Mouse (Mus musculus) heart, postnatal 0 days (tissue): Measurements from ENCODE around the gene Ccdc155. TPM values are rescaled to one million over a fixed set of nuclear protein-coding genes. Genes with fewer than 3 reads are reported as not detected.

ENCODE experiments used
- ATAC-seq: fragments of 200-750 bp; cut with Nextera tagmentation; 2 replicates; pipeline ENCODE4 v1.8.0; 2017; ENCODE audit warnings: low read depth, moderate number of reproducible peaks, moderate library complexity; ENCODE audit not compliant: insufficient read depth
- DNase-seq: peaks from one replicate; pipeline ENCODE4 v3.0.0-alpha.2; 2016; ENCODE audit warnings: low spot score
- H3K27ac ChIP-seq: fragments of 300-500 bp; sonication (generic); 2 replicates; pipeline ENCODE4 v1.5.1; 2014; ENCODE audit warnings: low read depth, mild to moderate bottlenecking
- H3K27me3 ChIP-seq: fragments of 300-500 bp; sonication (generic); 2 replicates; pipeline ENCODE4 v1.6.1; 2014; ENCODE audit warnings: low read length, mixed read lengths; ENCODE audit not compliant: control insufficient read depth, insufficient read depth
- H3K36me3 ChIP-seq: fragments of 300-500 bp; sonication (generic); replicated peaks from 2 replicates; pipeline ENCODE4 v1.6.1; 2014; ENCODE audit warnings: low read length, mixed read lengths; ENCODE audit not compliant: control insufficient read depth, insufficient read depth
- H3K4me1 ChIP-seq: fragments of 300-500 bp; sonication (generic); 2 replicates; pipeline ENCODE4 v1.6.1; 2014; ENCODE audit warnings: antibody characterized with exemption; ENCODE audit not compliant: control insufficient read depth, insufficient read depth
- H3K4me2 ChIP-seq: fragments of 300-500 bp; sonication (generic); 2 replicates; pipeline ENCODE4 v1.6.1; 2014; ENCODE audit warnings: low read depth, mild to moderate bottlenecking, low read length, moderate library complexity
- H3K4me3 ChIP-seq: fragments of 300-500 bp; sonication (generic); 2 replicates; pipeline ENCODE4 v1.5.1; 2014; ENCODE audit warnings: low read depth, low read length
- H3K9ac ChIP-seq: fragments of 300-500 bp; sonication (generic); replicated peaks from 2 replicates; pipeline ENCODE4 v1.6.1; 2014; ENCODE audit warnings: low read depth, low read length, mixed read lengths
- H3K9me3 ChIP-seq: fragments of 300-500 bp; sonication (generic); replicated peaks from 2 replicates; pipeline ENCODE4 v1.6.1; 2016; ENCODE audit warnings: low read length; ENCODE audit not compliant: control insufficient read depth
- CTCF ChIP-seq: IDR thresholded peaks from 2 replicates; pipeline ENCODE4 v1.5.1; 2016; ENCODE audit warnings: antibody characterized with exemption, control low read depth, low read depth
- EP300 ChIP-seq: IDR thresholded peaks from 2 replicates; pipeline ENCODE4 v1.6.1; 2016; ENCODE audit warnings: antibody characterized with exemption, low read depth
- WGBS: fragments of 180-500 bp; shearing (Covaris S2); extraction: QIAGEN DNeasy Blood & Tissue Kit; methylation state at CpG from one replicate; pipeline ENCODE4 v1.1.7; 2014; 5-methylcytosine and 5-hydroxymethylcytosine counted together
- polyA plus RNA-seq: library from polyadenylated mRNA; unstranded; fragments of >200 nt; fragmentation: Nextera tagmentation; extraction: Ambion mirVana; gene quantifications from 2 replicates; pipeline ENCODE4 v1.2.1, GENCODE M21; 2015
- total RNA-seq: library from RNA; depleted of rRNA; stranded (reverse); fragments of >200 nt; gene quantifications from 2 replicates; pipeline ENCODE4 v1.2.3, GENCODE M21; 2014; ENCODE audit warnings: low replicate concordance

The Ccdc155 gene
- total and polyA plus RNA-seq, 2 experiments from 2014 or later = 0.14 TPM; not detected in 1

GRCm38 (mm10) chr7:45211070-45211469 lies 6.4 kb upstream of the Ccdc155 start:
- Histone ChIP-seq H3K4me1 (no peaks in the 10 kb centered on the region), H3K9ac (no peak overlapping the region), H3K4me2 (no peak overlapping the region), H3K4me3 (no peak overlapping the region), H3K27ac (no peak overlapping the region), H3K36me3 (no peaks in the 10 kb centered on the region), H3K9me3 (no peaks in the 10 kb centered on the region), H3K27me3 (peaks cover 24% of the 10 kb centered on the region)
- ATAC-seq (no peak), DNase-seq (no peak)
- no peak for TF ChIP-seq CTCF
- no peak for TF ChIP-seq EP300
- 42% methylated on average over 10 of the region's 10 CpGs for whole genome bisulfite sequencing

GRCm38 (mm10) chr7:45208260-45208659 lies 3.6 kb upstream of the Ccdc155 start:
- H3K9ac ChIP-seq = no peak overlapping the region
- ATAC-seq (no peak), DNase-seq (no peak)
- WGBS = 78% methylated on average over 6 of the region's 6 CpGs
- no peak overlapping the region for H3K4me2 ChIP-seq
- no peaks in the 10 kb centered on the region for H3K9me3 ChIP-seq
- peaks cover 5% of the 10 kb centered on the region; the same call in 1 of the 2 replicates for H3K4me1 ChIP-seq
- H3K27me3 ChIP-seq = peaks cover 24% of the 10 kb centered on the region
- H3K36me3 ChIP-seq = no peaks in the 10 kb centered on the region
- H3K27ac ChIP-seq = no peak overlapping the region
- TF ChIP-seq EP300 (no peak), CTCF (no peak)
- no peak overlapping the region for H3K4me3 ChIP-seq

GRCm38 (mm10) chr7:45202654-45203053 lies 2.0 kb downstream of the Ccdc155 start:
- H3K4me2 ChIP-seq = no peak overlapping the region

GRCm38 (mm10) chr7:45198961-45199360 lies 5.7 kb downstream of the Ccdc155 start:
- no peak for ATAC-seq

More at GRCm38 (mm10) chr7:45202654-45203053, 2.0 kb downstream of the Ccdc155 start:
- Histone ChIP-seq H3K36me3 (no peaks in the 10 kb centered on the region), H3K4me3 (no peak overlapping the region), H3K27me3 (no peaks in the 10 kb centered on the region), H3K9me3 (no peaks in the 10 kb centered on the region), H3K27ac (no peak overlapping the region), H3K4me1 (peaks cover 5% of the 10 kb centered on the region; the same call in 1 of the 2 replicates), H3K9ac (no peak overlapping the region)
- DNase-seq = no peak
- 21% methylated on average over 10 of the region's 10 CpGs for WGBS
- ATAC-seq = no peak
- TF ChIP-seq CTCF (no peak), EP300 (no peak)

GRCm38 (mm10) chr7:45198435-45198834 lies 6.3 kb downstream of the Ccdc155 start:
- TF ChIP-seq CTCF (peak; percentile 96), EP300 (no peak)
- Histone ChIP-seq H3K9me3 (no peaks in the 10 kb centered on the region), H3K4me3 (no peak overlapping the region), H3K27ac (no peak overlapping the region), H3K27me3 (peaks cover 4% of the 10 kb centered on the region; the same call in 1 of the 2 replicates), H3K4me2 (no peak overlapping the region), H3K36me3 (no peaks in the 10 kb centered on the region), H3K4me1 (peaks cover 7% of the 10 kb centered on the region; the same call in 1 of the 2 replicates), H3K9ac (no peak overlapping the region)
- WGBS = 5% methylated on average over 5 of the region's 5 CpGs
- peak; percentile 74 for DNase-seq
- ATAC-seq = no peak; the same call in 1 of the 2 replicates

More at GRCm38 (mm10) chr7:45198961-45199360, 5.7 kb downstream of the Ccdc155 start:
- Histone ChIP-seq H3K9ac (no peak overlapping the region), H3K9me3 (no peaks in the 10 kb centered on the region), H3K4me1 (peaks cover 7% of the 10 kb centered on the region; the same call in 1 of the 2 replicates), H3K27me3 (peaks cover 4% of the 10 kb centered on the region; the same call in 1 of the 2 replicates), H3K4me2 (no peak overlapping the region), H3K4me3 (no peak overlapping the region), H3K27ac (no peak overlapping the region), H3K36me3 (no peaks in the 10 kb centered on the region)
- no peak for DNase-seq
- TF ChIP-seq EP300 (no peak), CTCF (no peak)
- 74% methylated on average over 11 of the region's 11 CpGs for WGBS

- Histone ChIP-seq H3K36me3 (no peaks in the 10 kb centered on the region), H3K27me3 (peaks cover 4% of the 10 kb centered on the region; the same call in 1 of the 2 replicates), H3K9me3 (no peaks in the 10 kb centered on the region), H3K4me3 (no peak overlapping the region), H3K4me1 (peaks cover 7% of the 10 kb centered on the region; the same call in 1 of the 2 replicates), H3K4me2 (no peak overlapping the region), H3K9ac (no peak overlapping the region), H3K27ac (no peak overlapping the region)
- TF ChIP-seq CTCF (no peak), EP300 (no peak)
- DNase-seq = no peak
- ATAC-seq = no peak
- WGBS = 71% methylated on average over 5 of the region's 5 CpGs
These were observed 7.7 kb downstream of the Ccdc155 start for GRCm38 (mm10) chr7:45196994-45197393.
